Mouse (Mus musculus) intestine, embryonic 15.5 days (tissue): ENCODE results near the gene Ccdc191. TPM values are rescaled to one million over a fixed set of nuclear protein-coding genes. Genes with fewer than 3 reads are reported as not detected.

ENCODE experiments used
- ATAC-seq: fragments of 200-750 bp; cut with Nextera tagmentation; 2 replicates; pipeline ENCODE4 v1.8.0; 2017; ENCODE audit warnings: moderate TSS enrichment, moderate library complexity
- H3K27ac ChIP-seq: fragments of 300-500 bp; sonication (generic); 2 replicates; pipeline ENCODE4 v1.5.1; 2015; ENCODE audit warnings: mild to moderate bottlenecking, inconsistent platforms
- H3K27me3 ChIP-seq: fragments of 300-500 bp; sonication (generic); replicated peaks from 2 replicates; pipeline ENCODE4 v1.6.1; 2015; ENCODE audit warnings: inconsistent platforms
- H3K36me3 ChIP-seq: fragments of 300-500 bp; sonication (generic); 2 replicates; pipeline ENCODE4 v1.6.1; 2015; ENCODE audit warnings: inconsistent platforms
- H3K4me1 ChIP-seq: fragments of 300-500 bp; sonication (generic); replicated peaks from 2 replicates; pipeline ENCODE4 v1.6.1; 2015; ENCODE audit warnings: inconsistent platforms
- H3K4me2 ChIP-seq: fragments of 300-500 bp; sonication (generic); replicated peaks from 2 replicates; pipeline ENCODE4 v1.6.1; 2015; ENCODE audit warnings: mild to moderate bottlenecking, inconsistent platforms
- H3K4me3 ChIP-seq: fragments of 300-500 bp; sonication (generic); replicated peaks from 2 replicates; pipeline ENCODE4 v1.5.1; 2015; ENCODE audit warnings: inconsistent platforms
- H3K9ac ChIP-seq: fragments of 300-500 bp; sonication (generic); 2 replicates; pipeline ENCODE4 v1.6.1; 2015; ENCODE audit warnings: inconsistent platforms
- H3K9me3 ChIP-seq: fragments of 300-500 bp; sonication (generic); 2 replicates; pipeline ENCODE4 v1.6.1; 2016; ENCODE audit warnings: inconsistent platforms
- WGBS: fragments of 180-500 bp; shearing (Covaris S2); methylation state at CpG from one replicate; pipeline ENCODE4 v1.1.7; 2015; 5-methylcytosine and 5-hydroxymethylcytosine counted together
- polyA plus RNA-seq: library from polyadenylated mRNA; unstranded; fragments of >200 nt; fragmentation: Nextera tagmentation; extraction: Ambion mirVana; gene quantifications from 2 replicates; pipeline ENCODE4 v1.2.1, GENCODE M21; 2015

Ccdc191 gene
- polyA plus RNA-seq, 1 experiment from 2014 or later: 11.1 TPM

GRCm38 (mm10) chr16:43999541-43999940 is 109.9 kb downstream of the Ccdc191 start:
- no peaks in the 10 kb centered on the region for H3K9me3 ChIP-seq
- no peaks in the 10 kb centered on the region for H3K27me3 ChIP-seq
- 82% methylated on average over 5 of the region's 5 CpGs for WGBS
- H3K9ac ChIP-seq: no peak overlapping the region
- no peaks in the 10 kb centered on the region for H3K36me3 ChIP-seq
- no peak for ATAC-seq
- no peaks in the 10 kb centered on the region for H3K4me1 ChIP-seq
- no peak overlapping the region for H3K4me3 ChIP-seq
- no peak overlapping the region for H3K4me2 ChIP-seq
- no peak overlapping the region for H3K27ac ChIP-seq

- no peak for ATAC-seq
- WGBS: 63% methylated on average over 5 of the region's 5 CpGs
- no peaks in the 10 kb centered on the region for H3K27me3 ChIP-seq
- H3K9ac ChIP-seq: no peak overlapping the region
- H3K4me2 ChIP-seq: no peak overlapping the region
- H3K27ac ChIP-seq: no peak overlapping the region
- no peaks in the 10 kb centered on the region for H3K4me1 ChIP-seq
- no peaks in the 10 kb centered on the region for H3K36me3 ChIP-seq
- H3K4me3 ChIP-seq: no peak overlapping the region
- H3K9me3 ChIP-seq: no peaks in the 10 kb centered on the region
These were observed 112.5 kb downstream of the Ccdc191 start for GRCm38 (mm10) chr16:44002086-44002485.

- Histone ChIP-seq H3K4me3 (no peak overlapping the region), H3K27me3 (no peaks in the 10 kb centered on the region), H3K9me3 (no peaks in the 10 kb centered on the region), H3K4me1 (no peaks in the 10 kb centered on the region), H3K9ac (no peak overlapping the region), H3K4me2 (no peak overlapping the region), H3K36me3 (no peaks in the 10 kb centered on the region), H3K27ac (no peak overlapping the region)
- WGBS: 62% methylated on average over 5 of the region's 5 CpGs
- no peak for ATAC-seq
These were observed 121.4 kb downstream of the Ccdc191 start for GRCm38 (mm10) chr16:44011010-44011409.

Other genes with a start within 250 kb of the Ccdc191 start
- not detected in 2 replicates for gene Tigit, start 225.7 kb upstream of the Ccdc191 start, polyA plus RNA-seq
- gene Drd3, start 135.8 kb upstream of the Ccdc191 start, polyA plus RNA-seq: not detected in 2 replicates
- gene Qtrt2, start 37.0 kb downstream of the Ccdc191 start, polyA plus RNA-seq: 22.0 and 25.0 TPM in 2 replicates
- gene Zdhhc23, start 90.0 kb downstream of the Ccdc191 start, polyA plus RNA-seq: 2.1 and 2.7 TPM in 2 replicates
- 6.8 and 8.4 TPM in 2 replicates for gene Gramd1c, start 173.5 kb downstream of the Ccdc191 start, polyA plus RNA-seq
- gene Atp6v1a, start 249.9 kb downstream of the Ccdc191 start, polyA plus RNA-seq: 61.0 and 64.0 TPM in 2 replicates